Mouse (Mus musculus) cerebellum, postnatal 10 days (tissue): ENCODE data around the gene Sin3b.
"Not testable (repeated sequence)": the region's sequence is repeated elsewhere in the genome, so short reads cannot be mapped to it uniquely, and the experiment has no call there.

Experiments used
- DNase-seq, 2 experiments: peaks; one replicate each; pipeline ENCODE4 v3.0.0; 2021; ENCODE audit warnings: mixed read lengths in 2 of 2

The Sin3b gene

DNA sequence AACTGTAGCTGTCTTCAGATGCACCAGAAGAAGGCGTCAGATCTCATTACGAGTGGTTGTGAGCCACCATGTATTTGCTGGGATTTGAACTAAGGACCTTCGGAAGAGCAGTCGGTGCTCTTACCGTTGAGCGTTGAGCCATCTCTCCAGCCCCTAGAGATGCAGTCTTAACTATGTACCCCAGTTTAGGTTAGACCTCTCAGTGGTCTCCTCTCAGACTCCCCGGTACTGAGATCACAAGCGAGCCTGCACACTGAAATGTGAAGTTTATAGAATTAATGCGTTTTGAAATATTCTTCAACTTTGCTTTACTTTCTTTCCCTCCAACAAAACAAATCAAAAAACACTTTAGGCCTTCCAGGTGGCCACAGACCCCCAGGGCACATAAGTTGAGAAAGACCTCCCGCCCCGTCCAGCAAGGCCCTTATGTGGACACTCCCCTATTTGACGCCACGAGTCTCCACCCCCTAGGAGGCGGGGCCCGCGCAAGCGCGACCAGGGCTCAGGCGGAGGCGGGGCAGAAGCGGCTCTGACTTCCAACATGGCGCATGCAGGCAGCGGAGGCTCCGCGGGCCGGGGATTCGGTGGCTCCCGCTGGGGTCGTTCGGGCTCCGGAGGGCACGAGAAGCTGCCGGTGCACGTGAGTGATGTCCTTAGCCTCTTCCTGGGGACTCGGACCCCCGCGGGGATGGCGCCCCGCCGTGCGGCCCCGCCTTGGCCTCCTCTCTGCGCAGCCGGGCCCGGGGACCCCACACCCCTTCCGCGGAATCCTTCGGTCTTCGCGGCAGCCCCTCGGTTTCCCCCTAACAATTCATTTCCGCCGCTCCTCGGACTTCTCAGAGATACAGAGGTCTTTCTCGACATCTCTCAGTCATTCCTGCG is at the start of gene Sin3b:
Sin3b (plus strand) TSS at position 517 of the 882 bp plus-strand sequence.
- DNase-seq = peak; percentile 98

DNA sequence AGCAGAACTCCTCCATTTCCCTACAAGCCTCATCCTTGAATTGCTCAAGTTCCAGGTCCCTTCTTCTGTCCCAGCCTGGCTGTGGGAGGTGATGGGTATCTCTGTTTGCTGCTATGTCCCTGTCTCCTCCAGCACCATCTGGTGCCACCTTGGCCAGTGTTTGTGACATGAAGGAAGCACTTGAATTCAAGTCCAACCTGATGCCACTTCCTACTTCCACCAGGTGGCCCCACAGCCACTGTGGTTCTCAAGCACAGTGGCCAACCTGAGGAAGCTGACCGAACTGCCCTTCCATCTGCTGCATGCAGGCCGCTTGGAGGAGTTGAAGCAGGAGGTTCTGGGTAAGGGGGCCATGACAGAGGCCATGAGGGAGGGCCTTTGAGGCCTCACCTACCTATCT is 48.9 kb upstream of the Sin3b start:
- no peak for DNase-seq

DNA sequence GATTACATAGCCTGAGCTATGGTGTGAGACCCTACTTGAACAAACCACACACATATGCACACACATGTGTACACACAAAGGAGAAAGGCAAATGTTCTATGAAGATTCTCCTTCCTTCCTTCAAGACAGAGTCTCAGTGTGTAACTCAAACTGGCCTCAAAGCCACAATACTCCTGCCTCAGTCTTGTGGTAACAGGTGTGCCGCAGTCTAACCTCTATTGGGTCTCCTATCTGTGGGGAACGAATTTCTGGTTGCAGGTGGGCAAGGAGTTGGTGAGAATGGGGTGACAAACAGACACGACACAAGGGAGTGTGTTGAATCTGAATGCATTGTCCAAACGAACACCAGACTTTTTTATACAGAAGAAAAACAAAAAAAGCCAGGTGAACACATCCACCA is 46.6 kb upstream of the Sin3b start:
- DNase-seq = no peak

DNA sequence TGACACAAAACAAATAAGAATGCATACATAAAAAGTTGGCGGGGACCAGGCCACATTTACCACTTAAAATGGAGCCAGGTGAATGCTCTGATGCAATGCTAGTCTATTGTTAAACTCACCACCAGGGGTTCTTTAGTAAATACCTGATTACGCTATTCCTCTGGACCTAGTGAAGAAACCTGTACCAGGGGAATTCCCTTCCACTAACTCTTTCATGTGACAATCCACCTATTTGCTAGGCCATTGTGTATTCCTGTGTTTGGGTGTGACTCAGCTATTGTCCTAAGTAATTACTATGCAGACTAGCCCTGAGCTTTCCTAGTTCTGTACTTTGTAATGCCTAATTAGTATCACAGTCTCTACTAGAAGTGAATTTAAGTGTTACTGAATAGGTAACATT is 46.2 kb upstream of the Sin3b start:
- not testable (repeated sequence) for DNase-seq

DNA sequence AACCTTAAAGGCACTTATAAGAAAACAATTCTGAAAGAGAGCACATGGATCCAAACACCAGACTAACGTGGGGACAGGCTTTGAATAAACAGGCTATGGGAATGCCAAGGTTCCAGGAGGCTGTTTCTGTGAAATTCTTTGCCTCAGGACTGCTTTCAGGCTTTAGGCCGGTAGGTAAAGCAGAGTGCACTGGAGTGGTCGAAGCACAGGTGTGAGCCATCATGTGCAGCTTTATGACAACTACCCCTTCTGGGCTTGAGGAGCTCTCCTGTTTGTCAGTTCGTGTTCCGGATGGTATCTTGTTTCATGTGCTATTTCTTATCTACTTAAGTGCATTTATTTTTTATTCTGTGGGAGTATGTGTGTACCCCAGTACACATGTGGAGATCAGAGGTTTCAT is 45.8 kb upstream of the Sin3b start:
- no peak for DNase-seq

DNA sequence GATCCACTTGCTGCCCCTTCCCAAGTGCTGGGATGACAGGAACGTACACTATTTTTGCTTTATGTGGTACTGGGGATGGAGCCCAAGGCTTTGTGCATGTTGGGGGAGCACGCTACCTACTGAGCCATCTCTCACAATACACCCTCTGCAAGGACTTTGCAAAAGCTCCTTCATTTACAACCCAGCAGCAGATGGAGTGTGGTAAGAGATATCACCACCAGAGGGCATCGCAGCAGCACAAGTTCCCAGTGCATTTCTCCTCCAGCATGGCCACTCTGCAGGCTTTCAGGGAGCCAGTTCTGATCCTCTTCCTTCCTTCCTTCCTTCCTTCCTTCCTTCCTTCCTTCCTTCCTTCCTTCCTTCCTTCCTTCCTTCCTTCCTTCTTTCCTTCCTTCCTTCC is 43.0 kb upstream of the Sin3b start:
- peak; percentile 82 to 86 for DNase-seq

DNA sequence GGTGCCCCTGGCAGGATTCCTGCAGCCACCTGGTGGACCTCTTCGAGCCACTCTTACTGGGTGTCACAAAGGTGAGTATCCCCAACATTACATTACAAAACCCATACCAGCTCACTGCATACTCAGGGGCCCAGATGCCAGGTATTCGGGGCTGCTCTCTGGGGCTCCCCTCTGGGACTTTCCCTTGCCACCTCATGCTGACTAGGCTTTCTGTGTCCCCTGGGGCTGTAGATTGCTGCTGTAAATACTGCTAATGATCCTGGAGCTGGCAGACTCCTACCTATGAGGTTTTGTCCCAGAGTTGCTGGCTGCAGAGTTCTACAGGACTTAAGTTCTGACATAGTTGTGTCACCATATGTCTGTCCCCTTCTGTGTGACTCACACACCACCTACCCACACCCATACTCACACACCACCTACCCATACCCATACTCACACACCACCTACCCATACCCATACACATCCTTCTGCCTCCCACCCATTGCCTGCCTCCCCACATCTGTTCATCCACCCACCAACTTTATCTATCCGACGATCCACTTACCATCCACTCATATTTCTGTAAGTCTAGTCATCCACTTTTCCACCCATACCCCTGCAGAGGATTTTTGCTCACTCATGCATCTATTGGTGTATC is 40.9 kb upstream of the Sin3b start:
- no peak for DNase-seq

DNA sequence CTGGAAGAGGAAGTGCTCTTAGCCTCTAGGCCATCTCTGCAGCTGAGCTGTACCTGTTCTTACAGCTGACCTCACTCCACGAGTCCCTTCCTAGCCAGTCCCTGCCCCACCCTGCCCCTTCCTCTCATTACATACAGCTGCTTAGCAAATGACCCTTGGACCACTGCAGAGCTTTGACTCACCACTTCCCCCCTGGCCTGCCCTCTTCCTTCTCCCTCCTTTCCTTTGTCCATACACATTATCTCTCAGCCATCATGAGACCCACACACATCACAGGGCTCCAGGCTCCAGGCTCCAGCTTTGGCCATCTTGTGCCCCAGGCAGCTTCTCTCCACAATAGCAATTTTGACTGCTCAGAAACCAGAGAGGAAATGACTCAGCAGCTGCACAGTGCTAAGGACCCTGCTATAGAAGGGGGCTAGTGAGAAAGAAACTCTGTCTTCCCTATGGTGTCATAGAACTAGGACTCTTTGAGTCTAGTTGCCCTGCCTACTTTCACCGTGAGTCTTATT is 40.0 kb upstream of the Sin3b start:
- no peak for DNase-seq

DNA sequence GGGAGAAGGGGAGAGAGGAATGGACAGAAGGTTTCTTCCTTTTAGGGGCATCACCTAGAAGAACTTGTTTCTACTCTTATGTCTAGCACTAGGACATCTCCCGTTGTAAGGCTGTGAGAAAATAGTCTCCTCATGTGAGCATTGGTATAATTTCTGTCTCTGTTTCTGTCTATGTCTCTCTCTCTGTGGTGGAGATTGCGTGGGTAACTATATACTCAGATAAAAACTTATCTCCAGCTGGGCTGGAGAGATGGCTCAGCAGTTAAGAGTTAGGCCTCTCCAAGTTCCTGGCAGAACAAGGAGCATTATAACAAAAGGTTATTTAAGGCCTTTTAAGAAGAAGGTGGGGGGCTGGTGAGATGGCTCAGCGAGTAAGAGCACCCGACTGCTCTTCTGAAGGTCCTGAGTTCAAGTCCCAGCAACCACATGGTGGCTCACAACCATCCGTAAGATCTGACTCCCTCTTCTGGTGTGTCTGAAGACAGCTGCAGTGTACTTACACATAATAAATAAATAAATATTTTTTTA is 39.4 kb upstream of the Sin3b start:
- DNase-seq = not testable (repeated sequence)

DNA sequence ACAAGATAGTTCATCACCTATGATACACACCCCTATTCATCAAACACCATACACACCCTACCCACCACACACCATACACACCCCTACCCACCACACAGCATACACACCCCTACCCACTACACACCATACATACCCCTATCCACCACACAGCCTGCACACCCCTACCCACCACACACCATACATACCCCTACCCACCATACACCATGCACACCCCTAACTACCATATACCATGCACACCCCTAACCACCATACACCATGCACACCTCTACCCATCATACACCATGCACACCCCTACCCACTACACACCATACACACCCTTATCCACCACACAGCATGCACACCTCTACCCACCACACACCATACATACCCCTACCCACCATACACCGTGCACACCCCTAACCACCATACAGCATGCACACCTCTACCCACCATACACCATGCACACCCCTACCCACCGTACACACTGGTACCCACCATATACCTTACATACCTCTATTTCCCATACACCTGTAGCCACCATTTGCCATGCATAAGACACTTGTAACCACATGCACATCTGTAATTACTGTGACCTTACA is 24.6 kb upstream of the Sin3b start:
- DNase-seq = no peak

DNA sequence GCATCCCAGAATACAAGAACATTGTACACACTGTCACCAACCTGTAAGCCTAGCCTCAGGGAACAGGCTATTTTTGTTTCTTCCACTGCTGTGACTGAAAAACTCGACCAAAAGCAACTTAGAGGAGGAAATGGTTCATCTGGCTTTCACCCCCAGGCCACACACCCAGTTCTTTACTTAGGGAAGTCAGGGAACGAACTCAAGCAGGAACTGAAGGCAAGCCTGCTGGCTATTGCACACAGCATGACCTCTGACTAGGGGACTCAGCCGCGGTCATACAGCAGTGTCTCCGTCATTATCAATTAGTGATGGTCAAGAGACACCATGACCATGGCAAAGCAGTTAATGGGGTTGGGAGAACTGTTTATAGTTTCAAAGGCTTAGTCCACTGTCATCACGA is 10.5 kb upstream of the Sin3b start:
- DNase-seq = no peak

DNA sequence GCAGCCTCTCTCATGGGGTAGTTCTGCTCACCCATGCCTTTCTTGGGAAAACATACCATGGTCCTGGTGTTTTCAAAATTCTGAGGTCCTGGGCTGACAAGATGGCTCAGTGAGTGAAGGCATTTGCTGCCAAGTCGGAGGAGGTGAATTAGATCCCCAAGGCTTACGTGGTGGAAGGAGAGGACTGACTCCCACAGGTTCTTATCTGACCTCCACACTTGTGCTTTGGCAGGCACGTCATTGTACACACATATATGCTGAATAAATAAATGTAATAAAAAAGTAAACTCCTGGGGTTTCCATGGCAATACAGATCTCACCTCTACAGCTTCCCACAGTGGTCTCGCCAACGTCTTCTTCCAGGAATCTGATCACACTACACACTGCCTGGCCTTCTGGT is 6.5 kb upstream of the Sin3b start:
- no peak for DNase-seq

DNA sequence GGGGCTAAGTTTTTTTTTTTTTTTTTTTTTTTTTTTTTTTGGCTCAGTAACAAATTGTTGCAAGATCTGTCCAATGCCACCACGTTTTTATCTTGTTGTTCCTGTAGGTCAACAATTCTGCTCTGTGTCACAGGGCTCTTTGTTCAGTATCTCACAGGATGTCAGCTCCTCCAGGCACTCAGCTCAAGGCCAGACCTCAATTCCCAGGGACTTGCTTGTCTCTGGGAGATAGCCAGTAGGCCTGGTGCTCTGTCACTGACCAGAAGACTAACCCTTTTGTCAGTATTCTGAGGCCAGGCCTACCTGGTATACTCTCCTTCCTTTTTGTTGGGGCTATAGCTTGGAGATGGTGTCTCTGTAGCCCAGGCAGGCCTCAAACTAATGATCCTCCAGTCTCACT is 2.5 kb upstream of the Sin3b start:
- DNase-seq = no peak

DNA sequence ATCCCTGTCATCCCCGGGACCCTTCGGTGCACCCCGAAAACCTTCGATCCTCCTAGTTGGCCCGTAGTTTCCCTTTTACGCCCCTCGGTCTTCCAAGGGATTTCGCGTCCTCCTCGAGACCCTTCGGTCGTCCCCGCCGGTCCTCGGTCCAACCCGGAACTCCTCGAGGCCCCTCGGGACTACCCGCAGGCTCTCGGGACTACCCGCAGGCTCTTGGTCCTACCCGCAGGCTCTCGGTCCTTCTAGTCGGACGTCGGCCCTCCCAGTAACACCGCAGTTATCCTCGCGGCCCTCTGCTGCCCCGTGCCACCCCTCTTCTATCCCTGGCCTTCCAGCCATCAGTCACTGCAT is 541 bp downstream of the Sin3b start:
- peak; percentile 53 to 54 for DNase-seq

DNA sequence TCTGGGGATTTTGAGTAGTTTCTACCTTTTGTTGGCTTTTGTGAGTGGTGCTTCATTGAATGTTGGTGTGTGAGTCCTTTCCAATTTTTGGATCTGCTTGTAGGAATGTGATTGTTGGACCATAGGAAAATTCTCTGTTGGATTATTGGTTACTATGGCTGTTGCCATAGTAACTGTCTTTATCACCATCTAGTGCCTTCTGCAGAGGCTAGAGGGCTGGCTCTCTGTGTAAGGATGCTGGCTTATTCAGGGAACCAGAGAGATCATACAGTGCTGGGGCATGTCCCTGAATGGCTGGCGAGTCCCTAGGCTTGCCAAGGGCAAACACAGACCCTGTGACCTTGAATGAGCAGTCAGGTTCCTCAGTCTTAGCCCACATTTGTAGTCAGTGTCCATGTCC is 5.6 kb downstream of the Sin3b start:
- no peak for DNase-seq

DNA sequence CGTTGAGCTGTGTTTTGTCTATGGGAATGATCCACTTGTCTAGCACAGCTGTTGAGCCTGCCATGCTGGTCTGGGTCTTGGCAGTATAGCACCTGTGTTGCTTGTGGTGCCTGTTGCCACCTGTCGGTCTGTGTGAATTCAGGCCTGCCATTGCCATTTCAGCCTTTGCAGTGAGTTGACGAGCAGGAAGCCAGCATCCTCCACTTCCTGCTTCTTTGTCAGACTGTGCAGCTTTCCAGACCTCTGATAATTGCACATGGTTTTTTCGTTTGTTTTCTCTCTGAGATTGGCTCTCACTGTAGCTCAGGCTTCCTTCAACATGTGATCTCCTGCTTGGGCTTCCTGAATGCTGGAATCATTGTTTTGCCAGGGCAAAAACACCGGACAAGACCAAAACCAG is 11.9 kb downstream of the Sin3b start:
- DNase-seq = no peak

DNA sequence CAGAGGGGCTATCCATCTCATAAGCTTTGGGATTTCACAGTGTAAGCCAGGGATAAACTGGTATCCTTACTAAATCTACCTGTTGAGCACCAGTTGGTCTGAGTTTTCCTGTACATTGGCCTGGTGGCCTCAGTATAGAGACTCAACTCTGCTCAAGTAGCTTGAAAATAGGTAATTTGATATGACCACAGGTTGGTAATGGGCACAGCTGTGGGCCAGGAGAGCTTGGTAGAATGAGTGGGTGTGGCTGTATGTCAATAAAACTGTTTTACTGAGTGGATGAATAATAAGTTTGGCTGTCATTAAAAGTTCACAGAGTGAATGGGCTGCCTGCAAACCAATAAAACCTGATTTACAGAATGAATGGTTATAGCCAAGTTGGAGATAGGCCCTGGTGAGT is 13.8 kb downstream of the Sin3b start:
- no peak for DNase-seq

DNA sequence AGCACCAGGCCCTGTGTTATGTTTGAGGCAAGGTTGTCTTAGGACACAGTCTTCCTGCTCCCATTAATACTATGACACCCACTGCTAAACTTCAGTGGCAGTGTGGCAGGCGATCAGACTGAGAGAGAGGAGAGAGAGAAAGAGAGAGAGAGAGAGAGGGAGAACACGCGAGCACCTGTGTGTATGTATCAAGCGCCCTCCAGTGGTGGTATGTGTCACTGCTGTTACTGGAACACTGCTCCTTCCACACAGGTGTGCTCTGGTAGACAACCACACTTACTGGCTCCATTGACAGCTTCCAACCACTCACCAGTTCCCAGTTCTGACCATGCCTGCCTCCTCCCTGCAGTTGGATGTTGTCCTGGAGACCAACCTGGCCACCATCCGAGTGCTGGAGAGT is 23.0 kb downstream of the Sin3b start:
- peak; percentile 65 to 73 for DNase-seq

DNA sequence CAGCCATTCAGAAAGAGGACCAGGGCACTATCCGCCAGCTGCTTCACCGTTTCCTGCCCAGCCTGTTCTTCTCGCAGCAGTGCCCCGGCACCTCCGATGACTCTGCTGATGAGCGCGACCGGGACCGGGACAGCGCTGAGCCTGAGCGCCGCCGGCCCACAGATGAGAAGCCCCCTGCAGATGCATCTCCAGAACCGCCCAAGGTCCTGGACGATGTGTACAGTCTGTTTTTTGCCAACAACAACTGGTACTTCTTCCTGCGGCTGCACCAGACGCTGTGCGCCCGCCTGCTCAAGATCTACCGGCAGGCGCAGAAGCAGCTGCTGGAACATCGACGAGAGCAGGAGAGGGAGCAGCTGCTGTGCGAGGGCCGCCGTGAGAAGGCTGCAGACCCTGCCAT is 26.8 kb downstream of the Sin3b start:
- DNase-seq = no peak

DNA sequence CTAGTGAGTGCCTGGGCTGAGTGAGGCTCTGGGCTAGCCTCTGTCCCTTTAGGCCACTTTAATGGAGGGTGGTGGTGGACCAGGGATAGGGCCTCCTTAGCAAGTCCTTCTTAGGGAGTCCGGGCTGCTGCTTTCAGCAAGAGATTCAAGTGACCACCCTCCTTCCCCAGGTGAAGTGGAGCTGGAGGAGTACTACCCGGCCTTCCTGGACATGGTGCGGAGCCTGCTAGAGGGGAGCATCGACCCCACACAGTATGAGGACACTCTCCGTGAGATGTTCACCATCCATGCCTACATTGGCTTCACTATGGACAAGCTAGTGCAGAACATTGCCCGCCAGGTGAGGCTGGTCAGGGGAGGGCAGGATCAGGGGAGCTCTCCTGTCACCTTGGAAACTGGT is 27.2 kb downstream of the Sin3b start:
- DNase-seq = no peak

DNA sequence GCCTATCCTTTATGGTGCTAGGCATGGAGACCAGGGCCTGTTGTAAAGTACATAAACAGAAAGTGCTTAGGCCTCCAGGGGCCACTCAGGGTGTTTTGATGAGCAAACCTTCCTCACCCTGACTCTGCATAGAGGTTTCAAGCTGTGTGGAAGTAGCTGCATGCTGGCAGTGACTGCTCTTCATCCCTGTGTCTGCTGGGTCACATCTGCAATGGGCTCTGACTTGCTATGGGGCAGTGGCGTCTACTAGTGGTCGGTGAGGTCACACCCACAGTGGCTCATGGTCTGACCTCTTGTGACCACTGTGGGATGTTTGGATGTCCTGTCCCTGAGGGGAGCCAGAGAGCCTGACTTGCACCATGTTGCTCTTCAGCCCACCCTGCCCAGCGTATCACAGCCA is 28.0 kb downstream of the Sin3b start:
- peak in 1 of 2 experiments; percentile 1 for DNase-seq

DNA sequence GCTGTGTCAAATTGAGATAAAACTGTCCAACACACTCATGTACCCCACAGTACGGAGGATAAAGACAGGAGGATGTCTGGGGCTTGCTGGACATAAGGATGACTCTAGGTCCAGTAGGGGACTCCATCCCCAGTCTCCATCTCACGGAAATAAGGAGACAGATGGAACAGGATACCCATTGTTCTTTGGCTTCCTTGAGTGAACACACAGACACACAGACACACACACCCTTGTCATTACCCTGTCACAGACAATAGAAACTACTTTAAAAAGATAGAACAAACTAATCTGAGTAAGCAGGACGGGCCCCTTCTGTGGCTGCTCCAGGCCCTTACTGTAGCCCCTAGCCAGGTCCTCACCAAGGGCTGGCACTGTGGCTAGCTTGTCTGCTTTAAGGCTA is 29.2 kb downstream of the Sin3b start:
- peak in 1 of 2 experiments; percentile 0 for DNase-seq

DNA sequence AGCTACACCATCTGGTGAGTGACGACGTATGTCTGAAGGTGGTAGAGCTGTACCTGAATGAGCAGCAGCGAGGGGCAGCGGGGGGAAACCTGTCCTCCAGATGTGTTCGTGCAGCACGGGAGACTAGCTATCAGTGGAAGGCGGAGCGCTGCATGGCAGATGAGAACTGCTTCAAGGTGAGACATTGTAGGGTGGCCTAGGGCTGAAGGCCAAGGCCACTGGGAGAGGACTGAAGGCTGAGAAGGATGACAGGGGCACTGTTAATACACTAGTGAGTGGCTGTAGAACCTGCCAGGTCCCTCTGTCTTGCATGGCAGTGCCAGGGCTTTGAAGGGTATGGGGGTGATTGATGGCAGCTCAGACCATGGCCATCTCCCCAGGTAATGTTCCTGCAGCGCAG is 30.1 kb downstream of the Sin3b start:
- DNase-seq = peak in 1 of 2 experiments; percentile 1

DNA sequence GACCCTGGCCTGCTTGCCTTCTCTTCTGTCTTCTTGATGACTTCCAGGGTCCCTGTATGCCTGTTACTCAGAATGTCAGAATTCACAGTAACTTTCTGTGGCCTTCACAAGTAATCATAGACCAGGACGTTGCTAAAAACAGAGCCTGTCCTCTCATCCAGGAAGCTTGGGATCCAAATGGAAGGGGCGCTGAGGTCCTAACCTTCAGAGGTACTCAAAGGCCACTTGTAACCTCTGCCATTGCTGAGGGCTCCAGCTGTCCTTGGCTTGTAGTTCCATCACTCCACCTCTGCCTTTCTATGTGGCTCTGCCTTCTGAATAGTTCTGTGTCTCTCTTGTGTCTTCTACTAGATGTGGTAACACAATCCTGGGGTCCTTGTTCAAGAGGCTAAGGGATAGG is 30.7 kb downstream of the Sin3b start:
- DNase-seq = peak in 1 of 2 experiments; percentile 0
